Mouse (Mus musculus) neural tube, embryonic 11.5 days (tissue): Measurements from ENCODE around the gene Abi3. TPM values are rescaled to one million over a fixed set of nuclear protein-coding genes. Genes with fewer than 3 reads are reported as not detected.

Source experiments
- ATAC-seq: fragments of 200-750 bp; cut with Nextera tagmentation; 2 replicates; pipeline ENCODE4 v1.8.0; 2017; ENCODE audit warnings: moderate number of reproducible peaks, mild to moderate bottlenecking, moderate TSS enrichment, moderate library complexity; ENCODE audit not compliant: insufficient read depth, low FRiP score, low TSS enrichment
- DNase-seq: peaks from one replicate; pipeline ENCODE4 v3.0.0-alpha.2; 2015; ENCODE audit warnings: low spot score
- H3K27ac ChIP-seq: fragments of 300-500 bp; sonication (generic); 2 replicates; pipeline ENCODE4 v1.5.1; 2014; ENCODE audit warnings: low read depth, mild to moderate bottlenecking, low read length
- H3K27me3 ChIP-seq: fragments of 300-500 bp; sonication (generic); 2 replicates; pipeline ENCODE4 v1.6.1; 2014; ENCODE audit warnings: mild to moderate bottlenecking, low read length, mixed read lengths; ENCODE audit not compliant: control insufficient read depth, insufficient read depth
- H3K36me3 ChIP-seq: fragments of 300-500 bp; sonication (generic); 2 replicates; pipeline ENCODE4 v1.6.1; 2014; ENCODE audit warnings: mild to moderate bottlenecking, low read length, moderate library complexity, mixed read lengths; ENCODE audit not compliant: control insufficient read depth, insufficient read depth
- H3K4me1 ChIP-seq: fragments of 300-500 bp; sonication (generic); 2 replicates; pipeline ENCODE4 v1.6.1; 2014; ENCODE audit warnings: low read length, mixed read lengths; ENCODE audit not compliant: control insufficient read depth, insufficient read depth
- H3K4me2 ChIP-seq: fragments of 300-500 bp; sonication (generic); 2 replicates; pipeline ENCODE4 v1.6.1; 2014; ENCODE audit warnings: low read depth, mild to moderate bottlenecking, moderate library complexity
- H3K4me3 ChIP-seq: fragments of 300-500 bp; sonication (generic); 2 replicates; pipeline ENCODE4 v1.5.1; 2014; ENCODE audit warnings: low read depth, low read length
- H3K9ac ChIP-seq: fragments of 300-500 bp; sonication (generic); 2 replicates; pipeline ENCODE4 v1.6.1; 2014; ENCODE audit warnings: mild to moderate bottlenecking, low read length
- H3K9me3 ChIP-seq: fragments of 300-500 bp; sonication (generic); 2 replicates; pipeline ENCODE4 v1.6.1; 2016; ENCODE audit warnings: low read length; ENCODE audit not compliant: control insufficient read depth
- WGBS: fragments of 180-500 bp; shearing (Covaris S2); extraction: QIAGEN DNeasy Blood & Tissue Kit; methylation state at CpG from one replicate; pipeline ENCODE4 v1.1.7; 2014; 5-methylcytosine and 5-hydroxymethylcytosine counted together
- polyA plus RNA-seq: library from polyadenylated mRNA; unstranded; fragments of >200 nt; fragmentation: Nextera tagmentation; extraction: Ambion mirVana; gene quantifications from 2 replicates; pipeline ENCODE4 v1.2.1, GENCODE M21; 2014

Gene Abi3
- polyA plus RNA-seq, 1 experiment from 2014 or later, result 1.4 TPM

GRCm38 (mm10) chr11:95834742-95835710, 7.2 kb downstream of the Abi3 start:
- ATAC-seq (no peak), DNase-seq (no peak)
- H3K9ac ChIP-seq, result no peak overlapping the region
- peaks cover 4% of the 10 kb centered on the region for H3K4me1 ChIP-seq
- H3K4me3 ChIP-seq, result no peak overlapping the region
- 25% methylated on average over 15 of the region's 15 CpGs for WGBS
- H3K9me3 ChIP-seq, result no peaks in the 10 kb centered on the region
- no peak overlapping the region for H3K4me2 ChIP-seq
- H3K27ac ChIP-seq, result no peak overlapping the region
- H3K27me3 ChIP-seq, result peaks cover 62% of the 10 kb centered on the region
- H3K36me3 ChIP-seq, result no peaks in the 10 kb centered on the region

DNA sequence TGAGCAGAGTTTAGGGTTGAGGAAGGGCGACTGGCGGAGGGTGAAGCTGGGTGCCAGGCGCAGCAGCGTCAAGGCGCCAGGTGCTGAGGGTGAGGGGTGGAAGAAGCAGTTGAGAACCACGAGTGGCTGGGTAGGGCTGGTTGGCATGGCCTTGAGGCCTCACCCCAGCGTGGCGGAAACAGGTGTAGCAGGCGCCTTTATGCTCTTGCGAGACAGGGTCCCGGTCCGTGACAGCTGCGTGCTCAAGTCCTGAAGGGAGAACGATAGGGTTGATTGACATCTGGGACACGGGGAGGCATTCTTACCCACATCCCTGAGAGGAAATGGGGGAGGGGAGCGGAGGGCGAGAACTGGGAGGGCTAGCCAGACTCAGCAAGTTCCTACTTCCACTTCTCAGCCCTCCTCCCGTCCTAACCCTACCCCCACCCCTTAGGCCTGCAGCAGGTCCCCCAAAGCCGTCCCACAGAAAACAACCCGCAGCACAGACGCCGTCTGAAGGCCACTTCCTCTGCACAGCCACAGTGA, 8.1 kb downstream of the Abi3 start:
- H3K27me3 ChIP-seq, result peaks cover 71% of the 10 kb centered on the region
- ATAC-seq, result no peak
- WGBS, result 7% methylated on average over 22 of the region's 22 CpGs
- H3K4me3 ChIP-seq, result no peak overlapping the region
- H3K9ac ChIP-seq, result no peak overlapping the region
- H3K27ac ChIP-seq, result no peak overlapping the region
- no peak overlapping the region for H3K4me2 ChIP-seq
- no peak for DNase-seq
- H3K9me3 ChIP-seq, result no peaks in the 10 kb centered on the region
- H3K36me3 ChIP-seq, result no peaks in the 10 kb centered on the region
- H3K4me1 ChIP-seq, result peaks cover 4% of the 10 kb centered on the region

- Histone ChIP-seq H3K9me3 (no peaks in the 10 kb centered on the region), H3K4me3 (no peak overlapping the region), H3K4me1 (peaks cover 4% of the 10 kb centered on the region), H3K27me3 (peaks cover 76% of the 10 kb centered on the region), H3K36me3 (no peaks in the 10 kb centered on the region), H3K27ac (no peak overlapping the region), H3K9ac (no peak overlapping the region), H3K4me2 (no peak overlapping the region)
- DNase-seq (no peak), ATAC-seq (no peak)
- WGBS, result 4% methylated on average over 18 of the region's 18 CpGs
Measured at GRCm38 (mm10) chr11:95833631-95834142, 8.6 kb downstream of the Abi3 start.

- DNase-seq (no peak), ATAC-seq (no peak)
- H3K27me3 ChIP-seq, result peaks cover 81% of the 10 kb centered on the region
- no peaks in the 10 kb centered on the region for H3K36me3 ChIP-seq
- H3K4me1 ChIP-seq, result peaks cover 4% of the 10 kb centered on the region
- H3K9me3 ChIP-seq, result no peaks in the 10 kb centered on the region
- no peak overlapping the region for H3K4me3 ChIP-seq
- no peak overlapping the region for H3K4me2 ChIP-seq
- no peak overlapping the region for H3K9ac ChIP-seq
- no peak overlapping the region for H3K27ac ChIP-seq
- 22% methylated on average over 8 of the region's 8 CpGs for WGBS
Measured at GRCm38 (mm10) chr11:95833006-95833570, 9.2 kb downstream of the Abi3 start.

- 36% methylated on average over 18 of the region's 18 CpGs for WGBS
Measured at GRCm38 (mm10) chr11:95832129-95833005, 9.9 kb downstream of the Abi3 start.

DNA sequence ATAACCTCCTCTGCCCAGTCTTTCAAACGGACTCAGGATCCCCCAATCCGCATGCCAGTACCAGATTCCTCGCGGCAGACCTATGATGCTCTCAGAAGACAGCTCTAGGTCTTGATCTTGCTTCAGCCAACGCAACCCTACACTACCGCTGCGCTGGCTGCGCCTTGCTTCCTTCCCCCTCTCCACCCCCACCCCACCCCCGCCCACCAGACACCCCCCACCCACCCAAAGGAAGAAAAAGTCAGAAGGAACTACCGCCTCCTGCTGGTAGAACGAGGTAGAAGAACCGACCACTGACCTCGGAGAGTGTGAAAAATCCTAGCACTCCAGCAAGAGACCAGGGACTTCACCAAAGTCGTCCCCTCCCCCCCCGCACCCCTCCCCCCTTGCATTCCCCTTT, 10.6 kb downstream of the Abi3 start:
- Histone ChIP-seq H3K9me3 (no peaks in the 10 kb centered on the region), H3K9ac (no peak overlapping the region), H3K27me3 (peaks cover 90% of the 10 kb centered on the region), H3K4me3 (no peak overlapping the region), H3K4me2 (no peak overlapping the region; the same call in 1 of the 2 replicates), H3K27ac (no peak overlapping the region), H3K4me1 (peaks cover 4% of the 10 kb centered on the region), H3K36me3 (no peaks in the 10 kb centered on the region)
- WGBS, result 7% methylated on average over 15 of the region's 15 CpGs
- no peak for ATAC-seq
- DNase-seq, result no peak

More at GRCm38 (mm10) chr11:95832129-95833005, 9.9 kb downstream of the Abi3 start:
- Histone ChIP-seq H3K4me3 (no peak overlapping the region), H3K36me3 (no peaks in the 10 kb centered on the region), H3K27me3 (peaks cover 84% of the 10 kb centered on the region), H3K4me2 (no peak overlapping the region), H3K4me1 (peaks cover 4% of the 10 kb centered on the region), H3K9ac (no peak overlapping the region), H3K27ac (no peak overlapping the region), H3K9me3 (no peaks in the 10 kb centered on the region)
- DNase-seq (no peak), ATAC-seq (no peak)

GRCm38 (mm10) chr11:95831276-95831619, 11.0 kb downstream of the Abi3 start:
- peaks cover 94% of the 10 kb centered on the region for H3K27me3 ChIP-seq
- peak overlapping the region; percentile 21; the same call in 1 of the 2 replicates for H3K4me3 ChIP-seq
- H3K9me3 ChIP-seq, result no peaks in the 10 kb centered on the region
- no peak overlapping the region for H3K27ac ChIP-seq
- 6% methylated on average over 10 of the region's 10 CpGs for WGBS
- no peak for DNase-seq
- H3K36me3 ChIP-seq, result no peaks in the 10 kb centered on the region
- H3K4me1 ChIP-seq, result peaks cover 4% of the 10 kb centered on the region
- peak overlapping the region; percentile 22; the same call in 1 of the 2 replicates for H3K4me2 ChIP-seq
- no peak for ATAC-seq
- no peak overlapping the region for H3K9ac ChIP-seq
